Mouse (Mus musculus) gastrocnemius, postnatal 10 days (tissue): ENCODE data around the gene Nxpe3. TPM values are rescaled to one million over a fixed set of nuclear protein-coding genes. Genes with fewer than 3 reads are reported as not detected.
"Not testable (repeated sequence)": the region's sequence is repeated elsewhere in the genome, so short reads cannot be mapped to it uniquely, and the experiment has no call there.

Source experiments
- DNase-seq: peaks from one replicate; pipeline ENCODE4 v3.0.0; 2021; ENCODE audit warnings: mixed read lengths
- total RNA-seq, 2 experiments: library from RNA; stranded (reverse); gene quantifications; 2 replicates each; pipeline ENCODE4 v1.2.3; 2021

The Nxpe3 gene
- total RNA-seq, 2 experiments from 2014 or later: 0.31 to 0.34 TPM

- DNase-seq: no peak
Observed at GRCm38 (mm10) chr16:55890346-55891136, 4.5 kb downstream of the Nxpe3 start.

- no peak for DNase-seq
Observed at GRCm38 (mm10) chr16:55889451-55889850, 5.6 kb downstream of the Nxpe3 start.

- DNase-seq: no peak
Observed at GRCm38 (mm10) chr16:55888584-55888960, 6.5 kb downstream of the Nxpe3 start.

- DNase-seq: no peak
Observed at GRCm38 (mm10) chr16:55887814-55888583, 7.1 kb downstream of the Nxpe3 start.

GRCm38 (mm10) chr16:55884246-55884645 lies 10.8 kb downstream of the Nxpe3 start:
- DNase-seq: no peak

GRCm38 (mm10) chr16:55876025-55876424 lies 19.1 kb downstream of the Nxpe3 start:
- no peak for DNase-seq

- DNase-seq: no peak
Observed at GRCm38 (mm10) chr16:55863832-55864231, 31.3 kb downstream of the Nxpe3 start.

GRCm38 (mm10) chr16:55863149-55863815 lies 31.8 kb downstream of the Nxpe3 start:
- peak; percentile 62 for DNase-seq

GRCm38 (mm10) chr16:55861104-55861503 lies 34.0 kb downstream of the Nxpe3 start:
- no peak for DNase-seq

- DNase-seq: not testable (repeated sequence)
Observed at GRCm38 (mm10) chr16:55859421-55859820, 35.7 kb downstream of the Nxpe3 start.

- peak; percentile 62 for DNase-seq
Observed at GRCm38 (mm10) chr16:55858465-55858864, 36.6 kb downstream of the Nxpe3 start.

GRCm38 (mm10) chr16:55852943-55853727 lies 42.0 kb downstream of the Nxpe3 start:
- DNase-seq: peak; percentile 82

- DNase-seq: no peak
Observed at GRCm38 (mm10) chr16:55852515-55852914, 42.6 kb downstream of the Nxpe3 start.

- no peak for DNase-seq
Observed at GRCm38 (mm10) chr16:55850485-55850884, 44.6 kb downstream of the Nxpe3 start.

GRCm38 (mm10) chr16:55847679-55848078 lies 47.4 kb downstream of the Nxpe3 start:
- DNase-seq: no peak

- DNase-seq: no peak
Observed at GRCm38 (mm10) chr16:55844847-55845246, 50.2 kb downstream of the Nxpe3 start.

GRCm38 (mm10) chr16:55843919-55844318 lies 51.2 kb downstream of the Nxpe3 start:
- DNase-seq: no peak

- no peak for DNase-seq
Observed at GRCm38 (mm10) chr16:55843134-55843533, 52.0 kb downstream of the Nxpe3 start.

GRCm38 (mm10) chr16:55841506-55841905 lies 53.6 kb downstream of the Nxpe3 start:
- no peak for DNase-seq

GRCm38 (mm10) chr16:55838510-55839474 lies 56.3 kb downstream of the Nxpe3 start, which contains the start of gene Nfkbiz:
Gene Nfkbiz, minus strand, starts transcription at chr16:55838899.
- DNase-seq: peak; percentile 85

GRCm38 (mm10) chr16:55838129-55838509 lies 57.0 kb downstream of the Nxpe3 start:
- no peak for DNase-seq
